Mouse (Mus musculus): Measurements from ENCODE around the gene Khdrbs1.

DNA sequence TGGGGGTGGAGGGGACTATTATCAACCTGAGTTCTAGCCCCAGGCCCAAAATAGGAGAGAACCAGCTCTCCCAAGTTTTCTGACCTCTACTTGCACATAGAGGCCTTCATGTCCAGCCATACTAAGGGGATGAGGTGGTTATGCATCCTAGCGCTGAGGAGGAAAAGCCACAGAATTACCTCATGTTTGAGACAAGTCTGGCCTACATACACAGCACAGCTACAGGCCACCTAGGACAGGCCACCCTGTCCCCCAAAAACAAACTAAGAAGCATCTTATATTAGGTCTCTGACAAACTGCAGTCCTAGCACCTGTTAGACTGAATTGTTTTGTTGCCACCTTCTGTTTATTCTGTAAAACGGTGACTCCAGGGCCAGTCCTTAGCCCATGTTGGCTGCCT, 1.4 kb upstream of the Khdrbs1 start:
- TF ChIP-seq CTCF (IDR thresholded peaks at IDR 0.05; ENCODE audit: extremely low read depth, insufficient read depth, insufficient read length, insufficient replicate concordance): no peak
- no peak for TF ChIP-seq POLR2A (IDR thresholded peaks at IDR 0.05; ENCODE audit: low read depth, low read length)

Measured in spleen, adult 2 months (tissue).